Mouse (Mus musculus) frontal cortex, postnatal 25 days (tissue): ENCODE results near the gene Ywhah.

Experiments
- DNase-seq, 2 experiments: peaks; one replicate each; pipeline ENCODE4 v3.0.0; 2022; ENCODE audit warnings: low spot score in 2 of 2

Ywhah gene

GRCm38 (mm10) chr5:33052849-33053582 lies 34.4 kb downstream of the Ywhah start:
- DNase-seq = no peak

- DNase-seq = no peak
Measured at GRCm38 (mm10) chr5:33056126-33056765, 37.6 kb downstream of the Ywhah start.

GRCm38 (mm10) chr5:33070071-33070470 lies 51.5 kb downstream of the Ywhah start:
- DNase-seq = no peak

GRCm38 (mm10) chr5:33076490-33077191 lies 58.0 kb downstream of the Ywhah start:
- DNase-seq = no peak
